Mouse (Mus musculus) spleen, adult 18-20 months (tissue): Measurements from ENCODE around the gene Palld.

Experiments
- DNase-seq, 2 experiments: peaks; one replicate each; pipeline ENCODE4 v3.0.0; 2022; ENCODE audit warnings: mixed read lengths in 2 of 2

Palld gene

GRCm38 (mm10) chr8:61851270-61851669, 51.2 kb downstream of the Palld start:
- no peak for DNase-seq

- DNase-seq = no peak
Measured at GRCm38 (mm10) chr8:61848581-61849162, 53.8 kb downstream of the Palld start.

GRCm38 (mm10) chr8:61847494-61847893, 55.0 kb downstream of the Palld start:
- DNase-seq = no peak

- no peak for DNase-seq
Measured at GRCm38 (mm10) chr8:61844992-61845391, 57.5 kb downstream of the Palld start.

GRCm38 (mm10) chr8:61844575-61844974, 57.9 kb downstream of the Palld start:
- no peak for DNase-seq

GRCm38 (mm10) chr8:61843776-61844175, 58.7 kb downstream of the Palld start:
- DNase-seq = no peak

- DNase-seq = no peak
Measured at GRCm38 (mm10) chr8:61833211-61833610, 69.3 kb downstream of the Palld start.

GRCm38 (mm10) chr8:61831944-61832343, 70.5 kb downstream of the Palld start:
- no peak for DNase-seq

- DNase-seq = no peak
Measured at GRCm38 (mm10) chr8:61830821-61831220, 71.7 kb downstream of the Palld start.

- no peak for DNase-seq
Measured at GRCm38 (mm10) chr8:61824563-61824962, 77.9 kb downstream of the Palld start.

- DNase-seq = no peak
Measured at GRCm38 (mm10) chr8:61823157-61823556, 79.3 kb downstream of the Palld start.

- no peak for DNase-seq
Measured at GRCm38 (mm10) chr8:61803764-61804163, 98.7 kb downstream of the Palld start.

GRCm38 (mm10) chr8:61802840-61803239, 99.7 kb downstream of the Palld start:
- no peak for DNase-seq

GRCm38 (mm10) chr8:61797391-61797947, 105.0 kb downstream of the Palld start:
- no peak for DNase-seq

GRCm38 (mm10) chr8:61796537-61797050, 105.9 kb downstream of the Palld start:
- no peak for DNase-seq

- no peak for DNase-seq
Measured at GRCm38 (mm10) chr8:61789946-61790345, 112.5 kb downstream of the Palld start.

- DNase-seq = no peak
Measured at GRCm38 (mm10) chr8:61789289-61789688, 113.2 kb downstream of the Palld start.

GRCm38 (mm10) chr8:61782931-61783491, 119.5 kb downstream of the Palld start:
- no peak for DNase-seq

GRCm38 (mm10) chr8:61780652-61781257, 121.7 kb downstream of the Palld start:
- DNase-seq = no peak

GRCm38 (mm10) chr8:61778194-61778593, 124.3 kb downstream of the Palld start:
- no peak for DNase-seq

GRCm38 (mm10) chr8:61776560-61776959, 125.9 kb downstream of the Palld start:
- DNase-seq = no peak

- DNase-seq = no peak
Measured at GRCm38 (mm10) chr8:61775936-61776335, 126.6 kb downstream of the Palld start.

- DNase-seq = no peak
Measured at GRCm38 (mm10) chr8:61774161-61774560, 128.3 kb downstream of the Palld start.

- no peak for DNase-seq
Measured at GRCm38 (mm10) chr8:61773595-61774088, 128.8 kb downstream of the Palld start.
